Mouse (Mus musculus) ES-Bruce4 (cell line): ENCODE data around the gene Lrrc9.

Experiments
- EP300 ChIP-seq: IDR thresholded peaks from 2 replicates; pipeline ENCODE4 v1.6.1; 2011; ENCODE audit warnings: low read depth, low read length; ENCODE audit not compliant: insufficient read depth
- POLR2A ChIP-seq: IDR thresholded peaks from one replicate; pipeline ENCODE4 v1.8.1; 2011; ENCODE audit warnings: low read length; ENCODE audit not compliant: insufficient read depth

DNA sequence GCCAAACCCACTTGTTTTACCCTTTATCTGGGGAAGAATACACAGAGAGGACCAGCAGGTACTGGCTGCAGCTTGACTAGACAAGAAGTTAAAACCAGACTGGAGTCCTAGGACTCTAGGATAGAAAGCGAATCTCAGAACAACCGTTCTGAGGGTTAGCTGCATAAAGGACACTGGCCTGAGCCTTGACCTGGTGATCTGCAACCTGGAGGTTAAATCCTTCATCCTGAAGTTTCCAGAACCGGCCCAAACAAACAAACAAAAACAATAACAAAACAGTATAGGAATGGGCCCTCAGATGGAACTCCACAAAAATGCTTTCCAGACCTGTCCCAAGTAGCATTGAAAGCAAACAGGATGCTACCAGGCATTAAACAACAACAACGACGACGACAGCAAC is 32.7 kb upstream of the Lrrc9 start, which contains the start of gene Rtn1:
- TF ChIP-seq POLR2A (no peak), EP300 (no peak)
